Mouse (Mus musculus) stomach, postnatal 0 days (tissue): ENCODE data around the gene Zbtb2. TPM values are rescaled to one million over a fixed set of nuclear protein-coding genes. Genes with fewer than 3 reads are reported as not detected.

Source experiments
- ATAC-seq: fragments of 200-750 bp; cut with Nextera tagmentation; 2 replicates; pipeline ENCODE4 v1.8.0; 2017; ENCODE audit not compliant: low FRiP score, low TSS enrichment
- DNase-seq: peaks from one replicate; pipeline ENCODE4 v3.0.0-alpha.2; 2016; ENCODE audit warnings: low spot score
- H3K27ac ChIP-seq: fragments of 300-500 bp; sonication (generic); replicated peaks from 2 replicates; pipeline ENCODE4 v1.5.1; 2014; ENCODE audit warnings: mild to moderate bottlenecking, control low read depth
- H3K27me3 ChIP-seq: fragments of 300-500 bp; sonication (generic); 2 replicates; pipeline ENCODE4 v1.6.1; 2014; ENCODE audit warnings: low read length; ENCODE audit not compliant: control insufficient read depth, insufficient read depth
- H3K36me3 ChIP-seq: fragments of 300-500 bp; sonication (generic); 2 replicates; pipeline ENCODE4 v1.6.1; 2014; ENCODE audit warnings: low read length, mixed read lengths; ENCODE audit not compliant: control insufficient read depth, insufficient read depth
- H3K4me1 ChIP-seq: fragments of 300-500 bp; sonication (generic); replicated peaks from 2 replicates; pipeline ENCODE4 v1.6.1; 2014; ENCODE audit warnings: antibody characterized with exemption; ENCODE audit not compliant: control insufficient read depth, insufficient read depth
- H3K4me2 ChIP-seq: fragments of 300-500 bp; sonication (generic); replicated peaks from 2 replicates; pipeline ENCODE4 v1.6.1; 2014; ENCODE audit warnings: low read depth, mild to moderate bottlenecking, control low read depth, moderate library complexity
- H3K4me3 ChIP-seq: fragments of 300-500 bp; sonication (generic); 2 replicates; pipeline ENCODE4 v1.5.1; 2014; ENCODE audit warnings: low read depth, low read length, control low read depth
- H3K9ac ChIP-seq: fragments of 300-500 bp; sonication (generic); 2 replicates; pipeline ENCODE4 v1.6.1; 2014; ENCODE audit warnings: mild to moderate bottlenecking, low read length, control low read depth, mixed read lengths
- H3K9me3 ChIP-seq: fragments of 300-500 bp; sonication (generic); 2 replicates; pipeline ENCODE4 v1.6.1; 2016; ENCODE audit warnings: low read length; ENCODE audit not compliant: control insufficient read depth
- CTCF ChIP-seq: IDR thresholded peaks from 2 replicates; pipeline ENCODE4 v1.5.1; 2016; ENCODE audit warnings: antibody characterized with exemption, low read depth, mild to moderate bottlenecking, moderate library complexity
- EP300 ChIP-seq: optimal IDR thresholded peaks from 2 replicates; pipeline ENCODE3; 2016; ENCODE audit warnings: antibody characterized with exemption
- WGBS: fragments of 180-500 bp; shearing (Covaris S2); extraction: QIAGEN DNeasy Blood & Tissue Kit; methylation state at CpG from one replicate; pipeline ENCODE4 v1.1.7; 2014; 5-methylcytosine and 5-hydroxymethylcytosine counted together
- polyA plus RNA-seq: library from polyadenylated mRNA; unstranded; fragments of >200 nt; fragmentation: Nextera tagmentation; extraction: Ambion mirVana; gene quantifications from 2 replicates; pipeline ENCODE4 v1.2.1, GENCODE M21; 2015

Gene Zbtb2
- polyA plus RNA-seq, 1 experiment from 2014 or later: 5.3 TPM

- Histone ChIP-seq H3K4me3 (peak overlapping the region; percentile 10; the same call in 1 of the 2 replicates), H3K27ac (0 out of 2 replicates have a peak overlapping the region, but pooled peaks have one; percentile 18), H3K27me3 (no peaks in the 10 kb centered on the region), H3K9ac (no peak overlapping the region), H3K4me1 (0 out of 2 replicates have a peak, but pooled peaks cover 2% of the 10 kb centered on the region), H3K4me2 (peak overlapping the region; percentile 32), H3K36me3 (no peaks in the 10 kb centered on the region), H3K9me3 (no peaks in the 10 kb centered on the region)
- ATAC-seq (no peak), DNase-seq (no peak)
- 34% methylated on average over 15 of the region's 15 CpGs for WGBS
- no peak for TF ChIP-seq CTCF
- TF ChIP-seq EP300: no peak
These were observed 48.9 kb downstream of the Zbtb2 start for GRCm38 (mm10) chr10:4338863-4339461.

DNA sequence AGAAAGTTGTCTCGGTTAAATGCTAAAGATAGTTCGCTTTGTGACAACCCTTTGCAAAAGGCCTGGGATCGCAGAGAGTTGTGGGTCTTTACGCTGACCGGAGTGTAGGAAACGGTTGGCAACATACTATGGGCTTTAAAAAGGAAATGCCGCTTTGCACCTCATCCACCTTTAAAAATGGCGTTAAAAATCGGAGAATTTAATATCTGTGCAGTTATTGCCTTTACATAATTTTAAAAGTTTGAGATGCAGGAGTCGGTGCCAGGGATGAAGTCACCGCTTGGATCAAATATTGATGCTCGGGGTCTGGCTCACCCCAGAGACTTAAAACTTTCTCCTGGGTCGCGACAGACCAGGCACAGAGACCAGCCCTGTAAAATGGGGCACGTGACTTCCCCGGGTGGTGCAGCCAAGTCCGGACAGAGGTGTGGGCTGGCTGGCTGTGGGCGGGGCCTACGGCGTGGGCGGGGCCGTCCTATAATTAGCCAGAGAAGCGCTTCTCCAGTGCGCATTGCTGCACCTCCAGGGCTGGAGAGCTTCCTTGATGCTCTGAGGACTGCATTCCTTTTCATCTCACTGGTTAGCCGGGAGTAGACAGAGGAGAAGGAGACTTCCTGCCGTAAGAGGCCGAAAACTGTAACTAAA, 53.7 kb downstream of the Zbtb2 start:
- Histone ChIP-seq H3K27me3 (no peaks in the 10 kb centered on the region), H3K4me2 (peak overlapping the region; percentile 59), H3K36me3 (no peaks in the 10 kb centered on the region), H3K9me3 (no peaks in the 10 kb centered on the region), H3K4me1 (no peaks in the 10 kb centered on the region), H3K9ac (peak overlapping the region; percentile 60), H3K4me3 (peak overlapping the region; percentile 45), H3K27ac (peak overlapping the region; percentile 69)
- DNase-seq (peak; percentile 91), ATAC-seq (peak; percentile 94)
- no peak for TF ChIP-seq EP300
- no peak for TF ChIP-seq CTCF
- 4% methylated on average over 27 of the region's 27 CpGs for WGBS

GRCm38 (mm10) chr10:4333319-4333718, 54.6 kb downstream of the Zbtb2 start:
- Histone ChIP-seq H3K9ac (no peak overlapping the region), H3K4me2 (peak overlapping the region; percentile 59), H3K27ac (peak overlapping the region; percentile 69), H3K36me3 (no peaks in the 10 kb centered on the region), H3K4me3 (0 out of 2 replicates have a peak overlapping the region, but pooled peaks have one; percentile 45), H3K9me3 (no peaks in the 10 kb centered on the region), H3K27me3 (no peaks in the 10 kb centered on the region), H3K4me1 (no peaks in the 10 kb centered on the region)
- ATAC-seq: no peak; the same call in 1 of the 2 replicates
- WGBS: 13% methylated on average over 8 of the region's 8 CpGs
- TF ChIP-seq CTCF: peak; percentile 91
- TF ChIP-seq EP300: no peak
- peak; percentile 59 for DNase-seq

DNA sequence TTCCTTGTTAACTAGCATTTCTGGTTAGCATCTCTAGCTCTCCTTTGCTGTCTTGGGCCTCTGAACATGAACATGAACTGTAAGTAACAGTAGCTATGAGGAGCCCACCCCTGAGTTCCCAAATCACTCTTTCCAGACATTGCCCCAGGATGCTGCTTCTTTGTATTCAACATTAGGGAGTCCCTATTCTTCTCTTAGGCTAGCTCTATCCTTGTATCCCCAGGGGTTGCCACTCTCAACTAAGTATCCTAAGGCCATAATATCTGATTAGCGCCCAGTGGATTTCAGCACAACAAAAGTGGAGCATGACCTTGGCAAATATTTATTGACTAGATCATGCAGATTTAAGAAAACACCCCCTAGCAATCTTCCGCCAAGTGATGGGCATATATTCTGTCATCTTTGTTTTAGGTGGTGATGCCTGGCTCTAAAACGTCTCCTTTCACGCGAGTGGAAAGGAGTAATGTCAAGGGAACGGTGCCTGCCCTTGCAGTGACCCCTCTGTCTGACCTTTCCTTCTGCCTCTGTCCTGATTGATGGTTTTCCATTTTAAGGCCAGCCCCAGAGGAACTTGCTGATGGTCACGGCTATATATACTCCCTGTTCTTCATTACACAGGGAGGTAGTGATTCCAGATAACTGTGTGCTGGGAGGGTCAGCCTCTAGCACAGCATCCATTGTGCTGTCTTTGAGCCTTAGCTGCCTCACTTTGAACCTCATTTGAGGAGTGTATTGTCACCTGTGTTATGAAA, 55.5 kb downstream of the Zbtb2 start:
- TF ChIP-seq CTCF (no peak), EP300 (no peak)
- no peak overlapping the region for H3K27ac ChIP-seq
- no peaks in the 10 kb centered on the region for H3K9me3 ChIP-seq
- DNase-seq (no peak), ATAC-seq (no peak)
- H3K27me3 ChIP-seq: no peaks in the 10 kb centered on the region
- WGBS: 69% methylated on average over 7 of the region's 7 CpGs
- H3K4me2 ChIP-seq: no peak overlapping the region
- no peaks in the 10 kb centered on the region for H3K36me3 ChIP-seq
- H3K9ac ChIP-seq: no peak overlapping the region
- no peak overlapping the region for H3K4me3 ChIP-seq
- no peaks in the 10 kb centered on the region for H3K4me1 ChIP-seq

GRCm38 (mm10) chr10:4327716-4328115, 60.2 kb downstream of the Zbtb2 start:
- no peaks in the 10 kb centered on the region for H3K27me3 ChIP-seq
- ATAC-seq (no peak), DNase-seq (no peak)
- no peak overlapping the region for H3K4me3 ChIP-seq
- no peak for TF ChIP-seq EP300
- no peak for TF ChIP-seq CTCF
- H3K9ac ChIP-seq: no peak overlapping the region
- H3K36me3 ChIP-seq: no peaks in the 10 kb centered on the region
- no peaks in the 10 kb centered on the region for H3K9me3 ChIP-seq
- 0 out of 2 replicates have a peak, but pooled peaks cover 3% of the 10 kb centered on the region for H3K4me1 ChIP-seq
- WGBS: 64% methylated on average over 1 of the region's 1 CpGs
- H3K4me2 ChIP-seq: no peak overlapping the region
- H3K27ac ChIP-seq: no peak overlapping the region

DNA sequence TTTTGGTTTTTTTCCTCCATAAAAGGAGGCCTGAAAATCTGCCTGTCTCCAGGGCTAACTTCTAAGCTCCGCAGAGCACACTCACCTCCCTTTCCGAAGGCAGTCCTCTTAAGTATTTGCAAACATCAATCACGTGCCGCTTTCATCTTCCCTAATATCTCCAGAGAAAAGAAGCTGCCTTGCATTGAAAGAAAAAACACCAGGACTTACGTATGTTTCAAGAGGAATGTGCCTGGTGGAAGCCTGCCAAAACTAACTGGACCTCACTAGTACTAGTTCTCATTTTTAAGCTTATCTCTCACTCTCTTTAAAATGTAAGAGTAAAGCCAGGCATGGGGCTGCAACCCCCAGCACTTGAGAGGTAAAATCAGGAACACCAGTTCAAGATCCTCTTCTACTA, 62.3 kb downstream of the Zbtb2 start:
- ATAC-seq (no peak), DNase-seq (no peak)
- Histone ChIP-seq H3K4me2 (no peak overlapping the region), H3K9me3 (no peaks in the 10 kb centered on the region), H3K27ac (peak overlapping the region; percentile 53), H3K4me3 (no peak overlapping the region), H3K4me1 (0 out of 2 replicates have a peak, but pooled peaks cover 3% of the 10 kb centered on the region), H3K9ac (no peak overlapping the region), H3K36me3 (no peaks in the 10 kb centered on the region), H3K27me3 (no peaks in the 10 kb centered on the region)
- TF ChIP-seq CTCF (no peak), EP300 (no peak)
- WGBS: 18% methylated on average over 5 of the region's 5 CpGs
